7 mouse cellular contexts compared by ENCODE assay signal in the genomic region with DNA sequence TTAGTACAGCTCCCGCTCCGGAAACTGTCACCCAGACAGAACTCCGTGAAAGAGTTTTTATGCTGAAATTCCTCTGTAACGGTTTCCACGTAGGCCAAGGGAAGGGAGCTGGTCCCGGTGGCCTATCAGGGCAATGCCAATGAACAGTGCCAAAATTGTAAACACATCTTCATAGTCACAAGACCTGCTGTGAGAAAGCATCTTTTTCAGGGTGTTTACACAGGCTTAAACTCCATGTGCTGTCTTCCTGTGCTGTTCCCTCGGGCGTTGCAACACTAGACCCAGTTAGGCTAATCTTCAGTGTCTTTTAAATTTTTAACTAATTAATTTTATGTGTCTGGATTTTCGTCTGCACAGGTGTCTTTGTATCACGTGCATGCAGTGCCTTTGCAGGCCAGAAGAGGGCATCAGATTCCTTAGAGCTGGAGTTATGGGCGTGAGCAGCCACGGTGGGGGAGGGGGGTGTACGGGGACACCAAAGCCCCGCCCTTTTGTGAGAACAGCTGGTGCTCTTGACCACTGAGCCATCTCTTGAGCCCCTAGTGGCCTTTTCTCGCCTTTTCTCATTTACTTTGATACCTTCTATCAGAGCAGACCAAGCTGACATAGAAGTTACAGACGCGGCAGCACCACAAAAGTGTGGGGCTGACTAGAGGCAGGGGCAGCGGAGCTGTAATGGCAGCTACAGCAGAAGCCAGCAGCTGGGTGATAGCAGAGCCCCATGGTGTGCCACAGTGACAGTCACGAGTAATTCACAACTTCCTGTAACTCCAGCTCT. TPM values are rescaled to one million over a fixed set of nuclear protein-coding genes. Genes with fewer than 3 reads are reported as not detected.
DNase-seq lines count a peak whose midpoint lies in the region; ATAC-seq and TF ChIP-seq lines count a peak whose summit lies in the region.

No protein-coding gene starts in this region.

- peak; percentile 81 for DNase-seq in adrenal gland, postnatal 10 days
- peak; percentile 70 for DNase-seq in embryo, embryonic 11.5 days (ENCODE audit: low read depth, low spot score)
- peak; percentile 56 to 74 for DNase-seq in heart, adult 18-20 months
- peak; percentile 70 to 86 for DNase-seq in kidney, adult 8-10 months
- DNase-seq in spleen, adult 2 months (ENCODE audit: low read depth in 1 of 2, low spot score in 2 of 2): peak; percentile 29 to 63

- H3K4me1 ChIP-seq in limb, embryonic 13.5 days: 0 out of 2 replicates have a peak, but pooled peaks cover 8% of the 10 kb centered on the region
- peaks cover 10% of the 10 kb centered on the region for H3K4me1 ChIP-seq in midbrain, embryonic 15.5 days
- H3K4me1 ChIP-seq in spleen, adult 2 months (ENCODE audit: control insufficient read depth, insufficient read depth, insufficient read length): peaks cover 3% of the 10 kb centered on the region; the same call in 1 of the 2 replicates

- peak overlapping the region; percentile 38 for H3K4me3 ChIP-seq in limb, embryonic 13.5 days
- H3K4me3 ChIP-seq in midbrain, embryonic 15.5 days: peak overlapping the region; percentile 34
- no peak overlapping the region for H3K4me3 ChIP-seq in spleen, adult 2 months (ENCODE audit: extremely low read depth, insufficient read depth, insufficient read length)

- TF ChIP-seq CTCF in spleen, adult 2 months (IDR thresholded peaks at IDR 0.05; ENCODE audit: extremely low read depth, insufficient read depth, insufficient read length, insufficient replicate concordance): peak; percentile 62; the same call in 1 of the 2 replicates

- no peaks in the 10 kb centered on the region for H3K27me3 ChIP-seq in limb, embryonic 13.5 days
- H3K27me3 ChIP-seq in midbrain, embryonic 15.5 days (replicated peaks): no peaks in the 10 kb centered on the region
- no peaks in the 10 kb centered on the region for H3K27me3 ChIP-seq in spleen, adult 2 months (ENCODE audit: control insufficient read depth, insufficient read depth, low read length)

- no peak overlapping the region for H3K9ac ChIP-seq in limb, embryonic 13.5 days
- 0 out of 2 replicates have a peak overlapping the region, but pooled peaks have one; percentile 2 for H3K9ac ChIP-seq in midbrain, embryonic 15.5 days

- H3K9me3 ChIP-seq in limb, embryonic 13.5 days: no peaks in the 10 kb centered on the region
- H3K9me3 ChIP-seq in midbrain, embryonic 15.5 days: no peaks in the 10 kb centered on the region

- 14% methylated on average over 19 of the region's 19 CpGs for WGBS in limb, embryonic 13.5 days
- 23% methylated on average over 19 of the region's 19 CpGs for WGBS in midbrain, embryonic 15.5 days
- 29% methylated on average over 19 of the region's 19 CpGs for WGBS in spleen, adult 2 months

- peak overlapping the region; percentile 58 for H3K4me2 ChIP-seq in limb, embryonic 13.5 days (replicated peaks)
- peak overlapping the region; percentile 54 for H3K4me2 ChIP-seq in midbrain, embryonic 15.5 days

- H3K27ac ChIP-seq in limb, embryonic 13.5 days: no peak overlapping the region
- H3K27ac ChIP-seq in midbrain, embryonic 15.5 days: no peak overlapping the region
- H3K27ac ChIP-seq in spleen, adult 2 months (ENCODE audit: insufficient read depth, low read length): no peak overlapping the region

- peak; percentile 48 for ATAC-seq in limb, embryonic 13.5 days (ENCODE audit: low FRiP score, low read depth)
- peak; percentile 56 for ATAC-seq in midbrain, embryonic 15.5 days (replicated peaks)

- no peaks in the 10 kb centered on the region for H3K36me3 ChIP-seq in limb, embryonic 13.5 days
- no peaks in the 10 kb centered on the region for H3K36me3 ChIP-seq in midbrain, embryonic 15.5 days (replicated peaks)
- no peaks in the 10 kb centered on the region for H3K36me3 ChIP-seq in spleen, adult 2 months (ENCODE audit: control insufficient read depth, insufficient read depth, low read length)

- TF ChIP-seq POLR2A in spleen, adult 2 months (IDR thresholded peaks at IDR 0.05; ENCODE audit: low read depth, low read length): no peak

RNA-seq across cellular contexts. Expression of a gene that starts 5.2 kb away (rescaled TPM):
- not detected for total RNA-seq in adrenal gland, postnatal 10 days (2021)
- not detected for total RNA-seq in heart, adult 18-20 months (2021)
- polyA plus RNA-seq in limb, embryonic 13.5 days (2015; fragmentation: Nextera tagmentation; extraction: Ambion mirVana): not detected in 2 replicates
- not detected in 2 replicates for polyA plus RNA-seq in midbrain, embryonic 15.5 days (2015; fragmentation: Nextera tagmentation; extraction: Ambion mirVana)
- not detected in 2 replicates for polyA plus RNA-seq in spleen, adult 2 months (2012; rRNA removed)

RNA-seq across cellular contexts. Expression of a gene that starts 5.9 kb away (rescaled TPM):
- not detected for total RNA-seq in adrenal gland, postnatal 10 days (2021)
- total RNA-seq in heart, adult 18-20 months (2021): not detected
- 0.18 and 0.36 TPM in 2 replicates for polyA plus RNA-seq in limb, embryonic 13.5 days (2015; fragmentation: Nextera tagmentation; extraction: Ambion mirVana)
- not detected in 2 replicates for polyA plus RNA-seq in midbrain, embryonic 15.5 days (2015; fragmentation: Nextera tagmentation; extraction: Ambion mirVana)
- polyA plus RNA-seq in spleen, adult 2 months (2012; rRNA removed): not detected in 2 replicates

RNA-seq across cellular contexts. Expression of a gene that starts 19.3 kb away (rescaled TPM):
- not detected for total RNA-seq in adrenal gland, postnatal 10 days (2021)
- not detected for total RNA-seq in heart, adult 18-20 months (2021)
- not detected in 2 replicates for polyA plus RNA-seq in limb, embryonic 13.5 days (2015; fragmentation: Nextera tagmentation; extraction: Ambion mirVana)
- polyA plus RNA-seq in midbrain, embryonic 15.5 days (2015; fragmentation: Nextera tagmentation; extraction: Ambion mirVana): not detected in 2 replicates
- polyA plus RNA-seq in spleen, adult 2 months (2012; rRNA removed): not detected in 2 replicates

RNA-seq across cellular contexts. Expression of a gene that starts 22.7 kb away (rescaled TPM):
- not detected for total RNA-seq in adrenal gland, postnatal 10 days (2021)
- not detected for total RNA-seq in heart, adult 18-20 months (2021)
- polyA plus RNA-seq in limb, embryonic 13.5 days (2015; fragmentation: Nextera tagmentation; extraction: Ambion mirVana): not detected in 2 replicates
- 0.34 TPM in 1 of 2 replicates, not detected in the other for polyA plus RNA-seq in midbrain, embryonic 15.5 days (2015; fragmentation: Nextera tagmentation; extraction: Ambion mirVana)
- not detected in 2 replicates for polyA plus RNA-seq in spleen, adult 2 months (2012; rRNA removed)

RNA-seq across cellular contexts. Expression of a gene that starts 23.2 kb away (rescaled TPM):
- not detected for total RNA-seq in adrenal gland, postnatal 10 days (2021)
- under 1 TPM in 1 of 2 experiments, not detected in 1; 0.72 TPM for total RNA-seq in heart, adult 18-20 months (2021)
- polyA plus RNA-seq in limb, embryonic 13.5 days (2015; fragmentation: Nextera tagmentation; extraction: Ambion mirVana): not detected in 2 replicates
- not detected in 2 replicates for polyA plus RNA-seq in midbrain, embryonic 15.5 days (2015; fragmentation: Nextera tagmentation; extraction: Ambion mirVana)
- not detected in 2 replicates for polyA plus RNA-seq in spleen, adult 2 months (2012; rRNA removed)
